In genomic region chr14:104298312-104298711, GRCm38 (mm10) we compare ENCODE assay signal across 18 mouse cellular contexts.
A peak's percentile ranks its signal among the peaks of the same experiment; 100 is the strongest.
DNase-seq lines count a peak whose midpoint lies in the region; ATAC-seq lines count a peak whose summit lies in the region.
"Had no signal": no experiment of that assay in that cellular context is flagged by ENCODE, and none has a peak within 500 bp of the region (broad histone marks: within the 10 kb centered on the region; RNA-seq: fewer than 3 reads in every experiment).

No protein-coding gene starts in this region.

- H3K9me3 ChIP-seq in embryonic facial prominence, embryonic 11.5 days (replicated peaks; ENCODE audit: control insufficient read depth, low read length), result no peaks in the 10 kb centered on the region
- no peaks in the 10 kb centered on the region for H3K9me3 ChIP-seq in embryonic facial prominence, embryonic 10.5 days
- H3K9me3 ChIP-seq in forebrain, embryonic 13.5 days (replicated peaks), result no peaks in the 10 kb centered on the region
- no peaks in the 10 kb centered on the region for H3K9me3 ChIP-seq in hindbrain, embryonic 14.5 days (ENCODE audit: control insufficient read depth, low read length)
- H3K9me3 ChIP-seq in midbrain, embryonic 15.5 days, result no peaks in the 10 kb centered on the region
- H3K9me3 ChIP-seq: limb, embryonic 15.5 days had no signal

- no peaks in the 10 kb centered on the region for H3K4me1 ChIP-seq in embryonic facial prominence, embryonic 11.5 days (ENCODE audit: control insufficient read depth, insufficient read depth, low read length)
- peaks cover 8% of the 10 kb centered on the region; the same call in 1 of the 2 replicates for H3K4me1 ChIP-seq in embryonic facial prominence, embryonic 10.5 days
- H3K4me1 ChIP-seq in forebrain, embryonic 13.5 days, result peaks cover 24% of the 10 kb centered on the region
- H3K4me1 ChIP-seq in hindbrain, embryonic 14.5 days (replicated peaks; ENCODE audit: control insufficient read depth, insufficient read depth, low read length), result no peaks in the 10 kb centered on the region; the same call in 1 of the 2 replicates
- H3K4me1 ChIP-seq in midbrain, embryonic 15.5 days, result peaks cover 18% of the 10 kb centered on the region
- H3K4me1 ChIP-seq: limb, embryonic 15.5 days had no signal

- no peaks in the 10 kb centered on the region for H3K27me3 ChIP-seq in embryonic facial prominence, embryonic 11.5 days (ENCODE audit: control insufficient read depth, insufficient read depth, low read length)
- no peaks in the 10 kb centered on the region for H3K27me3 ChIP-seq in embryonic facial prominence, embryonic 10.5 days (replicated peaks; ENCODE audit: low read depth, poor library complexity, severe bottlenecking)
- peaks cover 80% of the 10 kb centered on the region for H3K27me3 ChIP-seq in forebrain, embryonic 13.5 days
- H3K27me3 ChIP-seq in hindbrain, embryonic 14.5 days (ENCODE audit: control insufficient read depth, insufficient read depth, low read length), result no peaks in the 10 kb centered on the region
- H3K27me3 ChIP-seq in midbrain, embryonic 15.5 days (replicated peaks), result no peaks in the 10 kb centered on the region
- H3K27me3 ChIP-seq: limb, embryonic 15.5 days had no signal

- H3K4me3 ChIP-seq in embryonic facial prominence, embryonic 11.5 days (ENCODE audit: low read depth, low read length), result no peak overlapping the region
- no peak overlapping the region for H3K4me3 ChIP-seq in embryonic facial prominence, embryonic 10.5 days
- no peak overlapping the region for H3K4me3 ChIP-seq in forebrain, embryonic 13.5 days
- H3K4me3 ChIP-seq in hindbrain, embryonic 14.5 days (replicated peaks; ENCODE audit: low read length), result no peak overlapping the region
- no peak overlapping the region for H3K4me3 ChIP-seq in midbrain, embryonic 15.5 days
- H3K4me3 ChIP-seq: erythroblast, embryonic 14.5 days; gastrocnemius, adult 2 months; left cerebral cortex, adult 2 months; limb, embryonic 15.5 days had no signal

- H3K27ac ChIP-seq in embryonic facial prominence, embryonic 11.5 days (replicated peaks; ENCODE audit: low read depth, low read length), result no peak overlapping the region
- no peak overlapping the region for H3K27ac ChIP-seq in embryonic facial prominence, embryonic 10.5 days (replicated peaks)
- no peak overlapping the region for H3K27ac ChIP-seq in forebrain, embryonic 13.5 days
- H3K27ac ChIP-seq in hindbrain, embryonic 14.5 days, result no peak overlapping the region
- H3K27ac ChIP-seq in midbrain, embryonic 15.5 days, result no peak overlapping the region
- H3K27ac ChIP-seq: gastrocnemius, adult 2 months; left cerebral cortex, adult 2 months; limb, embryonic 15.5 days had no signal

- 31% methylated on average over 4 of the region's 4 CpGs for WGBS in embryonic facial prominence, embryonic 11.5 days
- WGBS in embryonic facial prominence, embryonic 10.5 days, result 27% methylated on average over 4 of the region's 4 CpGs
- 5% methylated on average over 4 of the region's 4 CpGs for WGBS in forebrain, embryonic 13.5 days
- 11% methylated on average over 4 of the region's 4 CpGs for WGBS in hindbrain, embryonic 14.5 days
- 14% methylated on average over 4 of the region's 4 CpGs for WGBS in midbrain, embryonic 15.5 days

- no peak overlapping the region for H3K9ac ChIP-seq in embryonic facial prominence, embryonic 11.5 days (replicated peaks; ENCODE audit: low read length)
- H3K9ac ChIP-seq in forebrain, embryonic 13.5 days, result no peak overlapping the region
- no peak overlapping the region for H3K9ac ChIP-seq in hindbrain, embryonic 14.5 days
- H3K9ac ChIP-seq in midbrain, embryonic 15.5 days, result no peak overlapping the region
- H3K9ac ChIP-seq: limb, embryonic 15.5 days had no signal

- no peak overlapping the region for H3K4me2 ChIP-seq in embryonic facial prominence, embryonic 11.5 days (ENCODE audit: low read depth, low read length)
- 0 out of 2 replicates have a peak overlapping the region, but pooled peaks have one; percentile 14 for H3K4me2 ChIP-seq in forebrain, embryonic 13.5 days
- no peak overlapping the region for H3K4me2 ChIP-seq in hindbrain, embryonic 14.5 days (replicated peaks)
- H3K4me2 ChIP-seq in midbrain, embryonic 15.5 days, result no peak overlapping the region
- H3K4me2 ChIP-seq: limb, embryonic 15.5 days had no signal

- DNase-seq in embryonic facial prominence, embryonic 11.5 days (ENCODE audit: low spot score), result peak; percentile 5
- no peak for DNase-seq in embryonic facial prominence, embryonic 10.5 days (ENCODE audit: low spot score)
- DNase-seq in hindbrain, embryonic 14.5 days (ENCODE audit: low spot score), result peak; percentile 26
- no peak for DNase-seq in adrenal gland, adult 18-20 months (ENCODE audit: low spot score in 2 of 2)
- DNase-seq in cerebellum, adult 8-10 months, result no peak
- no peak for DNase-seq in kidney, postnatal 14 days
- DNase-seq: adrenal gland, postnatal 36 days; gastrocnemius, adult 2 months; heart, adult 11 months; kidney, adult 8-10 months; lung, adult 18-20 months; lung, postnatal 36 days had no signal

- no peaks in the 10 kb centered on the region for H3K36me3 ChIP-seq in embryonic facial prominence, embryonic 11.5 days (replicated peaks; ENCODE audit: control insufficient read depth, insufficient read depth, low read depth, low read length)
- no peaks in the 10 kb centered on the region for H3K36me3 ChIP-seq in embryonic facial prominence, embryonic 10.5 days (replicated peaks)
- H3K36me3 ChIP-seq in forebrain, embryonic 13.5 days (ENCODE audit: poor library complexity, severe bottlenecking), result no peaks in the 10 kb centered on the region
- no peaks in the 10 kb centered on the region for H3K36me3 ChIP-seq in hindbrain, embryonic 14.5 days (replicated peaks; ENCODE audit: control insufficient read depth, insufficient read depth)
- no peaks in the 10 kb centered on the region for H3K36me3 ChIP-seq in midbrain, embryonic 15.5 days (replicated peaks)
- H3K36me3 ChIP-seq: limb, embryonic 15.5 days had no signal

- ATAC-seq in embryonic facial prominence, embryonic 11.5 days (replicated peaks; ENCODE audit: insufficient number of reproducible peaks, low FRiP score, low TSS enrichment, low read depth), result peak; percentile 69; the same call in 1 of the 2 replicates
- peak; percentile 86 for ATAC-seq in forebrain, embryonic 13.5 days
- peak; percentile 73 for ATAC-seq in hindbrain, embryonic 14.5 days (ENCODE audit: low FRiP score)
- ATAC-seq in midbrain, embryonic 15.5 days (replicated peaks), result peak; percentile 86
- ATAC-seq: activated CD4-positive, CD25-positive, alpha-beta regulatory T cell, adult 4 months had no signal

Comparison
In these comparisons a context has a peak if more than half of its experiments do, and no peak if none do; other contexts are left out.
1. DNase-seq: peak in embryonic facial prominence, embryonic 11.5 days (single experiment) and hindbrain, embryonic 14.5 days (single experiment); none in embryonic facial prominence, embryonic 10.5 days (single experiment), adrenal gland, adult 18-20 months (0 of 2), cerebellum, adult 8-10 months (single experiment) and kidney, postnatal 14 days (single experiment).
2. Peak in every context shown above with its lines, with median percentiles within 50 percentile points of each other: ATAC-seq.